8 mouse cellular contexts compared by ENCODE assay signal in genomic region chr5:36603031-36603430, GRCm38 (mm10). TPM values are rescaled to one million over a fixed set of nuclear protein-coding genes. Genes with fewer than 3 reads are reported as not detected.
A peak's percentile ranks its signal among the peaks of the same experiment; 100 is the strongest.
DNase-seq lines count a peak whose midpoint lies in the region; TF ChIP-seq lines count a peak whose summit lies in the region.

No protein-coding gene starts in this region.

- intact Hi-C loops in left cerebral cortex, postnatal 4 days (cut with DNase I), result loop anchor here (5.0 kb wide), 1 partner anchor 139 kb away; no protein-coding TSS in a partner anchor

- no peaks in the 10 kb centered on the region for H3K27me3 ChIP-seq in E14TG2a.4 (ENCODE audit: insufficient read depth, low read length)

- peak; percentile 59 to 71 for DNase-seq in left cerebral cortex, adult 18-20 months (ENCODE audit: low spot score in 2 of 2)
- DNase-seq in left cerebral cortex, adult 8-10 months (ENCODE audit: low spot score in 2 of 2), result no peak
- peak; percentile 41 for DNase-seq in adrenal gland, adult 2 months
- peak; percentile 23 for DNase-seq in embryo, embryonic 10.5 days (ENCODE audit: low spot score)
- DNase-seq in left cerebral cortex, postnatal 4 days, result peak; percentile 60
- peak; percentile 53 to 70 for DNase-seq in right cerebral cortex, adult 2 months (ENCODE audit: low spot score in 2 of 2)
- no peak for DNase-seq in urinary bladder, adult 2 months (ENCODE audit: low spot score)

- peak; percentile 26 for TF ChIP-seq CTCF in E14TG2a.4 (conservative IDR thresholded peaks at IDR 0.05; ENCODE audit: low read length)

- peaks cover 71% of the 10 kb centered on the region for H3K36me3 ChIP-seq in E14TG2a.4 (ENCODE audit: insufficient read depth, low read length)

- no peak overlapping the region for H3K4me3 ChIP-seq in E14TG2a.4 (replicated peaks; ENCODE audit: low read length)

- H3K4me1 ChIP-seq in E14TG2a.4 (replicated peaks; ENCODE audit: low read depth, low read length), result no peaks in the 10 kb centered on the region

- H3K9me3 ChIP-seq in E14TG2a.4 (ENCODE audit: low read length), result no peaks in the 10 kb centered on the region

RNA-seq across cellular contexts. Expression of gene Tbc1d14, which starts 10.0 kb away (rescaled TPM):
- 10 to 100 TPM; 71.6 to 73.0 TPM for total RNA-seq in left cerebral cortex, adult 18-20 months (2021)
- total RNA-seq in left cerebral cortex, adult 8-10 months (2022), result 10 to 100 TPM; 64.9 to 68.9 (median 68.0) TPM
- total RNA-seq in adrenal gland, adult 2 months (2021), result 10 to 100 TPM; 42.1 to 47.0 TPM
- 16.3 and 18.8 TPM in 2 replicates for polyA plus RNA-seq in adrenal gland, adult 2 months (2012; rRNA removed)
- 100 to 1,000 TPM; 133 to 136 TPM for total RNA-seq in left cerebral cortex, postnatal 4 days (2021)
- polyA plus RNA-seq in urinary bladder, adult 2 months (2012; rRNA removed), result 22.2 and 22.5 TPM in 2 replicates

Comparison
In these comparisons a context has a peak if more than half of its experiments do, and no peak if none do; other contexts are left out.
1. DNase-seq: peak in left cerebral cortex, adult 18-20 months (2 of 2), adrenal gland, adult 2 months (single experiment), embryo, embryonic 10.5 days (single experiment), left cerebral cortex, postnatal 4 days (single experiment) and right cerebral cortex, adult 2 months (2 of 2); none in left cerebral cortex, adult 8-10 months (0 of 2) and urinary bladder, adult 2 months (single experiment).